8 mouse cellular contexts compared by ENCODE assay signal in genomic region chr16:43801791-43802307, GRCm38 (mm10). TPM values are rescaled to one million over a fixed set of nuclear protein-coding genes. Genes with fewer than 3 reads are reported as not detected.
DNase-seq lines count a peak whose midpoint lies in the region; ATAC-seq lines count a peak whose summit lies in the region.

No protein-coding gene starts in this region.

- ATAC-seq in embryonic facial prominence, embryonic 13.5 days (ENCODE audit: insufficient number of reproducible peaks, insufficient read depth, low FRiP score, low TSS enrichment, low read depth) = peak; percentile 75; the same call in 1 of the 2 replicates
- peak; percentile 80 for ATAC-seq in kidney, embryonic 14.5 days (ENCODE audit: low FRiP score, low TSS enrichment)
- ATAC-seq in liver, embryonic 12.5 days = no peak
- ATAC-seq in stomach, embryonic 15.5 days (ENCODE audit: insufficient read depth, low FRiP score, low read depth) = peak; percentile 74

- DNase-seq in 416B (ENCODE audit: low read depth) = peak; percentile 75
- peak; percentile 64 to 81 for DNase-seq in adrenal gland, postnatal 36 days
- peak; percentile 84 for DNase-seq in heart, embryonic 10.5 days (ENCODE audit: low spot score)
- peak; percentile 81 for DNase-seq in neural tube, embryonic 10.5 days (ENCODE audit: extremely low spot score, low spot score)

- H3K4me1 ChIP-seq in embryonic facial prominence, embryonic 13.5 days = peaks cover 8% of the 10 kb centered on the region; the same call in 1 of the 2 replicates
- H3K4me1 ChIP-seq in heart, embryonic 10.5 days = peaks cover 31% of the 10 kb centered on the region
- peaks cover 6% of the 10 kb centered on the region; the same call in 1 of the 2 replicates for H3K4me1 ChIP-seq in kidney, embryonic 14.5 days (ENCODE audit: control insufficient read depth, insufficient read depth, low read length)
- no peaks in the 10 kb centered on the region for H3K4me1 ChIP-seq in liver, embryonic 12.5 days
- H3K4me1 ChIP-seq in stomach, embryonic 15.5 days = no peaks in the 10 kb centered on the region

- H3K27ac ChIP-seq in embryonic facial prominence, embryonic 13.5 days = peak overlapping the region; percentile 28; the same call in 1 of the 2 replicates
- peak overlapping the region; percentile 86 for H3K27ac ChIP-seq in heart, embryonic 10.5 days
- H3K27ac ChIP-seq in kidney, embryonic 14.5 days (ENCODE audit: low read depth, low read length) = peak overlapping the region; percentile 65; the same call in 1 of the 2 replicates
- no peak overlapping the region for H3K27ac ChIP-seq in liver, embryonic 12.5 days
- no peak overlapping the region for H3K27ac ChIP-seq in stomach, embryonic 15.5 days

- no peaks in the 10 kb centered on the region for H3K9me3 ChIP-seq in embryonic facial prominence, embryonic 13.5 days
- H3K9me3 ChIP-seq in heart, embryonic 10.5 days = 0 out of 2 replicates have a peak, but pooled peaks cover 2% of the 10 kb centered on the region
- no peaks in the 10 kb centered on the region for H3K9me3 ChIP-seq in kidney, embryonic 14.5 days (ENCODE audit: control insufficient read depth, low read length)
- H3K9me3 ChIP-seq in liver, embryonic 12.5 days (replicated peaks) = no peaks in the 10 kb centered on the region
- H3K9me3 ChIP-seq in stomach, embryonic 15.5 days = no peaks in the 10 kb centered on the region

- peak overlapping the region; percentile 58; the same call in 1 of the 2 replicates for H3K9ac ChIP-seq in embryonic facial prominence, embryonic 13.5 days
- peak overlapping the region; percentile 9; the same call in 1 of the 2 replicates for H3K9ac ChIP-seq in kidney, embryonic 14.5 days (ENCODE audit: low read depth, low read length)
- H3K9ac ChIP-seq in liver, embryonic 12.5 days = no peak overlapping the region
- 0 out of 2 replicates have a peak overlapping the region, but pooled peaks have one; percentile 8 for H3K9ac ChIP-seq in stomach, embryonic 15.5 days

- no peaks in the 10 kb centered on the region for H3K27me3 ChIP-seq in embryonic facial prominence, embryonic 13.5 days
- no peaks in the 10 kb centered on the region for H3K27me3 ChIP-seq in heart, embryonic 10.5 days (ENCODE audit: insufficient read depth, poor library complexity, severe bottlenecking)
- 0 out of 2 replicates have a peak, but pooled peaks cover 2% of the 10 kb centered on the region for H3K27me3 ChIP-seq in kidney, embryonic 14.5 days (ENCODE audit: control insufficient read depth, insufficient read depth, low read length)
- no peaks in the 10 kb centered on the region; the same call in 1 of the 2 replicates for H3K27me3 ChIP-seq in liver, embryonic 12.5 days (replicated peaks)
- H3K27me3 ChIP-seq in stomach, embryonic 15.5 days (replicated peaks) = no peaks in the 10 kb centered on the region

- H3K36me3 ChIP-seq in embryonic facial prominence, embryonic 13.5 days = no peaks in the 10 kb centered on the region
- H3K36me3 ChIP-seq in heart, embryonic 10.5 days = no peaks in the 10 kb centered on the region
- H3K36me3 ChIP-seq in kidney, embryonic 14.5 days (ENCODE audit: control insufficient read depth, insufficient read depth, low read length) = no peaks in the 10 kb centered on the region
- no peaks in the 10 kb centered on the region for H3K36me3 ChIP-seq in liver, embryonic 12.5 days
- no peaks in the 10 kb centered on the region for H3K36me3 ChIP-seq in stomach, embryonic 15.5 days

- H3K4me2 ChIP-seq in embryonic facial prominence, embryonic 13.5 days = peak overlapping the region; percentile 68
- H3K4me2 ChIP-seq in kidney, embryonic 14.5 days (replicated peaks; ENCODE audit: low read depth, low read length) = peak overlapping the region; percentile 48
- H3K4me2 ChIP-seq in liver, embryonic 12.5 days = peak overlapping the region; percentile 60
- peak overlapping the region; percentile 71 for H3K4me2 ChIP-seq in stomach, embryonic 15.5 days

- H3K4me3 ChIP-seq in embryonic facial prominence, embryonic 13.5 days = peak overlapping the region; percentile 43
- H3K4me3 ChIP-seq in heart, embryonic 10.5 days = peak overlapping the region; percentile 55
- peak overlapping the region; percentile 28; the same call in 1 of the 2 replicates for H3K4me3 ChIP-seq in kidney, embryonic 14.5 days (ENCODE audit: low read length)
- peak overlapping the region; percentile 28; the same call in 1 of the 2 replicates for H3K4me3 ChIP-seq in liver, embryonic 12.5 days
- H3K4me3 ChIP-seq in stomach, embryonic 15.5 days (replicated peaks) = peak overlapping the region; percentile 40

- 3% methylated on average over 18 of the region's 18 CpGs for WGBS in embryonic facial prominence, embryonic 13.5 days
- WGBS in heart, embryonic 10.5 days = 2% methylated on average over 18 of the region's 18 CpGs
- 1% methylated on average over 18 of the region's 18 CpGs for WGBS in kidney, embryonic 14.5 days
- WGBS in liver, embryonic 12.5 days (ENCODE audit: insufficient replicate concordance) = 4% methylated on average over 18 of the region's 18 CpGs
- 3% methylated on average over 18 of the region's 18 CpGs for WGBS in stomach, embryonic 15.5 days

RNA-seq across cellular contexts. Expression of gene Drd3, which starts 48.0 kb away (rescaled TPM):
- not detected for total RNA-seq in adrenal gland, postnatal 36 days (2021)
- polyA plus RNA-seq in embryonic facial prominence, embryonic 13.5 days (2015; fragmentation: Nextera tagmentation; extraction: Ambion mirVana) = not detected in 2 replicates
- polyA plus RNA-seq in heart, embryonic 10.5 days (2016; fragmentation: Nextera tagmentation; extraction: Ambion mirVana) = not detected in 2 replicates
- 0.19 TPM in 1 of 2 replicates, not detected in the other for polyA plus RNA-seq in kidney, embryonic 14.5 days (2014; fragmentation: Nextera tagmentation; extraction: Ambion mirVana)
- polyA plus RNA-seq in liver, embryonic 12.5 days (2016; fragmentation: Nextera tagmentation; extraction: Ambion mirVana) = not detected in 2 replicates
- 0.09 TPM in 1 of 2 replicates, not detected in the other for polyA plus RNA-seq in stomach, embryonic 15.5 days (2015; fragmentation: Nextera tagmentation; extraction: Ambion mirVana)

Comparison
In these comparisons a context has a peak if more than half of its experiments do, and no peak if none do; other contexts are left out.
1. H3K27ac ChIP-seq: peak in embryonic facial prominence, embryonic 13.5 days (single experiment), heart, embryonic 10.5 days (single experiment) and kidney, embryonic 14.5 days (single experiment); none in liver, embryonic 12.5 days (single experiment) and stomach, embryonic 15.5 days (single experiment).
2. Peak in every context shown above with its lines, with median percentiles within 50 percentile points of each other: DNase-seq, H3K4me2 ChIP-seq and H3K4me3 ChIP-seq.